Mouse (Mus musculus) liver, adult 2 months (tissue): ENCODE data around the gene Prr5l.

ENCODE experiments used
- CTCF ChIP-seq: fragments of 200-500 bp; IDR thresholded peaks from 2 replicates; pipeline ENCODE4 v1.5.1; 2011; ENCODE audit warnings: low read depth, low read length, control low read depth
- POLR2A ChIP-seq: fragments of 200-500 bp; IDR thresholded peaks from 2 replicates; pipeline ENCODE4 v1.6.1; 2011; ENCODE audit warnings: low read length, control low read depth; ENCODE audit not compliant: insufficient read depth; ENCODE audit errors: extremely low read depth

GRCm38 (mm10) chr2:101891143-101891542 is 8.3 kb upstream of the Prr5l start:
- TF ChIP-seq CTCF (no peak), POLR2A (no peak)
